Mouse (Mus musculus) heart, adult 2 months (tissue): Measurements from ENCODE around the gene Use1. TPM values are rescaled to one million over a fixed set of nuclear protein-coding genes. Genes with fewer than 3 reads are reported as not detected.
A peak's percentile ranks its signal among the peaks of the same experiment; 100 is the strongest.

Experiments
- DNase-seq, 2 experiments: peaks; one replicate each; pipeline ENCODE4 v3.0.0; 2021
- H3K27ac ChIP-seq: fragments of 200-600 bp; 2 replicates; pipeline ENCODE4 v1.8.1; 2022
- H3K27me3 ChIP-seq: fragments of 200-500 bp; 2 replicates; pipeline ENCODE4 v1.6.1; 2012; ENCODE audit warnings: mild to moderate bottlenecking, low read length, inconsistent platforms, mixed read lengths; ENCODE audit not compliant: control insufficient read depth, insufficient read depth
- H3K36me3 ChIP-seq: fragments of 200-500 bp; 2 replicates; pipeline ENCODE4 v1.6.1; 2012; ENCODE audit warnings: low read length, inconsistent platforms; ENCODE audit not compliant: control insufficient read depth, insufficient read depth
- H3K4me1 ChIP-seq: fragments of 200-500 bp; 2 replicates; pipeline ENCODE4 v1.6.1; 2011; ENCODE audit warnings: low read length; ENCODE audit not compliant: control insufficient read depth, insufficient read depth
- H3K4me3 ChIP-seq: fragments of 200-600 bp; 2 replicates; pipeline ENCODE4 v1.8.1; 2022
- H3K79me2 ChIP-seq: fragments of 200-500 bp; replicated peaks from 2 replicates; pipeline ENCODE4 v1.6.1; 2012; ENCODE audit warnings: mild to moderate bottlenecking, inconsistent platforms, low read length, moderate library complexity, mixed read lengths; ENCODE audit not compliant: control insufficient read depth, insufficient read depth
- H3K9ac ChIP-seq: fragments of 200-500 bp; 2 replicates; pipeline ENCODE4 v1.6.1; 2012; ENCODE audit warnings: low read depth, mild to moderate bottlenecking, control low read depth, inconsistent platforms, low read length, mixed read lengths
- CTCF ChIP-seq: fragments of 200-600 bp; IDR thresholded peaks from 2 replicates; pipeline ENCODE4 v1.8.1; 2022; ENCODE audit warnings: antibody characterized with exemption, mild to moderate bottlenecking, moderate library complexity
- EP300 ChIP-seq: fragments of 200-500 bp; IDR thresholded peaks from 2 replicates; pipeline ENCODE4 v1.6.1; 2011; ENCODE audit warnings: low read depth, low read length, control low read depth; ENCODE audit not compliant: insufficient read depth
- POLR2A ChIP-seq: fragments of 200-500 bp; IDR thresholded peaks from 2 replicates; pipeline ENCODE4 v1.6.1; 2011; ENCODE audit warnings: mild to moderate bottlenecking, low read depth, low read length, control low read depth; ENCODE audit not compliant: insufficient read depth
- WGBS: fragments of 180-500 bp; shearing (Covaris S2); methylation state at CpG from one replicate; pipeline ENCODE4 v1.1.7; 2018; 5-methylcytosine and 5-hydroxymethylcytosine counted together
- intact Hi-C: fragments of 180-260 bp; cut with DNase I; formaldehyde crosslinking; loops from one replicate; pipeline ENCODE4 v1.15.1; 2025
- polyA plus RNA-seq: library from polyadenylated mRNA; depleted of rRNA; stranded (reverse); fragments of >200 nt; gene quantifications from 2 replicates; pipeline ENCODE4 v1.2.3, GENCODE M21; 2012
- total RNA-seq, 2 experiments: library from RNA; stranded (reverse); gene quantifications; 2 replicates each; pipeline ENCODE4 v1.2.3; 2021

The Use1 gene
- total and polyA plus RNA-seq, 3 experiments: 120 to 169 (median 140) TPM

- DNase-seq: no peak
- no peak overlapping the region for H3K9ac ChIP-seq
- H3K27me3 ChIP-seq: no peaks in the 10 kb centered on the region
- intact Hi-C loops: no loop called here
- no peaks in the 10 kb centered on the region for H3K36me3 ChIP-seq
- H3K79me2 ChIP-seq: no peaks in the 10 kb centered on the region
- no peak overlapping the region for H3K4me3 ChIP-seq
- no peak for TF ChIP-seq CTCF
- no peak for TF ChIP-seq EP300
- no peak for TF ChIP-seq POLR2A
- no peak overlapping the region for H3K27ac ChIP-seq
- H3K4me1 ChIP-seq: peaks cover 5% of the 10 kb centered on the region
- WGBS: 88% methylated on average over 9 of the region's 9 CpGs
These were observed 35.9 kb downstream of the Use1 start for GRCm38 (mm10) chr8:71402446-71402964.

- no peak overlapping the region for H3K27ac ChIP-seq
- H3K36me3 ChIP-seq: no peaks in the 10 kb centered on the region
- no peak overlapping the region for H3K9ac ChIP-seq
- no peaks in the 10 kb centered on the region for H3K27me3 ChIP-seq
- TF ChIP-seq CTCF: no peak
- TF ChIP-seq EP300: no peak
- no peak for TF ChIP-seq POLR2A
- intact Hi-C loops: no loop called here
- H3K4me1 ChIP-seq: peaks cover 5% of the 10 kb centered on the region
- H3K4me3 ChIP-seq: no peak overlapping the region
- WGBS: 67% methylated on average over 6 of the region's 6 CpGs
- H3K79me2 ChIP-seq: no peaks in the 10 kb centered on the region
- DNase-seq: peak in 1 of 2 experiments; percentile 14
These were observed 36.6 kb downstream of the Use1 start for GRCm38 (mm10) chr8:71403107-71403885.

GRCm38 (mm10) chr8:71404011-71404410 is 37.4 kb downstream of the Use1 start:
- TF ChIP-seq EP300: no peak
- TF ChIP-seq CTCF: no peak
- TF ChIP-seq POLR2A: no peak
- H3K36me3 ChIP-seq: no peaks in the 10 kb centered on the region
- peak in 1 of 2 experiments; percentile 13 for DNase-seq
- H3K4me3 ChIP-seq: no peak overlapping the region
- H3K27me3 ChIP-seq: no peaks in the 10 kb centered on the region
- intact Hi-C loops: no loop called here
- 77% methylated on average over 8 of the region's 8 CpGs for whole genome bisulfite sequencing
- H3K79me2 ChIP-seq: no peaks in the 10 kb centered on the region
- H3K9ac ChIP-seq: no peak overlapping the region
- no peak overlapping the region for H3K27ac ChIP-seq
- H3K4me1 ChIP-seq: peaks cover 5% of the 10 kb centered on the region

- WGBS: 76% methylated on average over 9 of the region's 9 CpGs
- no peak overlapping the region for H3K9ac ChIP-seq
- no peaks in the 10 kb centered on the region for H3K79me2 ChIP-seq
- TF ChIP-seq EP300 (no peak), CTCF (no peak), POLR2A (no peak)
- no peak overlapping the region for H3K4me3 ChIP-seq
- no peaks in the 10 kb centered on the region for H3K27me3 ChIP-seq
- DNase-seq: peak in 1 of 2 experiments; percentile 21
- intact Hi-C loops: no loop called here
- H3K27ac ChIP-seq: no peak overlapping the region
- no peaks in the 10 kb centered on the region for H3K36me3 ChIP-seq
- H3K4me1 ChIP-seq: peaks cover 5% of the 10 kb centered on the region
These were observed 38.3 kb downstream of the Use1 start for GRCm38 (mm10) chr8:71404951-71405351.

- Histone ChIP-seq H3K79me2 (no peaks in the 10 kb centered on the region), H3K36me3 (no peaks in the 10 kb centered on the region), H3K9ac (peak within 1 kb of the TSS; percentile 49), H3K27me3 (no peaks in the 10 kb centered on the region), H3K4me1 (peaks cover 5% of the 10 kb centered on the region), H3K4me3 (peak within 1 kb of the TSS; percentile 48), H3K27ac (peak within 1 kb of the TSS; percentile 29)
- intact Hi-C loops: loop anchor here (1.0 to 2.0 kb wide), 2 partner anchors 34 to 65 kb away; partner anchors contain the start of gene Ocel1
- peak; percentile 94 to 99 for DNase-seq
- peak; percentile 81 for TF ChIP-seq POLR2A
- peak; percentile 40; the same call in 1 of the 2 replicates for TF ChIP-seq EP300
- TF ChIP-seq CTCF: peak; percentile 87
- WGBS: 11% methylated on average over 33 of the region's 33 CpGs
These were observed 38.9 kb downstream of the Use1 start, which contains the start of gene Ankle1 for GRCm38 (mm10) chr8:71405401-71406098. Gene Ankle1 (plus strand): TSS chr8:71406010.
